Mouse (Mus musculus): Measurements from ENCODE around the gene Esp34.

The Esp34 gene

GRCm38 (mm10) chr17:38553892-38554291 is at the start of gene Esp34:
Esp34 (plus strand) TSS chr17:38554192.
- DNase-seq, result no peak

DNA sequence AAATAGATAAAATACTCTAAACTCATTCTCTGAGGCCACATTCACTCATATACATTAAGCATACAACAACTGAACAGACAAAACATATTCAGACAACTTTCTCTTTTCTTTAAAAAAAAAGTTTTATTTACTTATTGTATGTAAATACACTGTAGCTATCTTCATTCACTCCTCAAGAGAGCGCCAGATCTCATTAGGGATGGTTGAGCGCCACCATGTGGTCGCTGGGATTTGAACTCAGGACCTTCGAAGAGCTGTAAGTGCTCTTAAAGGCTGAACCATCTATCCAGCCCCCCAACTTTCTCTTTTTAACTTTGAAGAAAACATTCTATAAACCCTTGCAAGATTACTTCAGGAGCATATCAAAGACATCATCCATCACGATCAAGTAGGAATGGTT is 8.5 kb downstream of the Esp34 start:
- DNase-seq, result no peak

All from kidney, postnatal 25 days (tissue).